Mouse (Mus musculus): ENCODE measurements around the gene Clasp2. TPM values are rescaled to one million over a fixed set of nuclear protein-coding genes. Genes with fewer than 3 reads are reported as not detected.

Gene Clasp2
- total RNA-seq, 2 experiments from 2014 or later = 180 to 184 TPM

DNA sequence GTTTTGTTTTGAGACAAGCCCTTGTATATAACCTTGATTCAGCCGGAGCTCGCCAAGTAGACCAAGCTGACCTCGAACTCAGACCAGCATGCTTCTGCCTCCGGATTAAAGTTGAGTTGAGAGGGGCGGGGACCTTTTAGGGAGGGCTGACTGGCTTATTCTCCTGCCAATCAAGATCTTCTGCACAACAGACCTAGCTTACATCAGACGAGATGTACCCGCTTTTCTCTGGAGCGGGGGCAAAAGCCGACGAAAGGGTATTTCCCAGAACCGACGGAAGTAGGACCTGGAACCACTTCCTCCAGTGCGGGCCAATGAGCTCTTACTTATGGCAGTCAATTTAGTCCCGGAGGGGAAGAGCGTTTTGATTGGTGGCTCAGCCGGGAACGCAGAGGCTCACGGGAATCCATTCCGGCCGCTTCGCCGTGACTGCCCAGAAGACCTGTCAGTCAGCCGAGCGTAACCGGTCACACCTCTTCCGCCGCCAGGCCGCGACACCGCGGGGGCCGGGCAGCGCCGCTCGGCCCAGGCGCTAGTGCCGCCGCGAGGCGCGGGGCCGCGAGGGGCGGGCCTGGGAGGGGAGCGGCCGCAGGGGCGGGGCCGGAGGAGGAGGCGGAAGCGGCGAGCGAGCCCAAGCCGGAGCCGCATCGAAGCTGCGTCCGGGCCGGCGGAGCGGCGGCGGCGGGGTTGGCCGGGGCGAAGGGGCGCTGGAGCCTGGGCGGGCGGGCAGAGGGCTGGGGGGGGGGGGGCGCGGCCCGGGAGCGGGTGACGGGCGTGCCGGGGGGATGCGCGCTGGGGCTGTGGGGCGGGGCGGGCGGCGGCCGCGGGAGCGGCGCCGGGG, 189.5 kb downstream of the Clasp2 start, which contains the start of gene Ubp1:
TSS of gene Ubp1 (plus strand) at position 401 of the 841 bp plus-strand sequence.
- DNase-seq (ENCODE audit: low spot score in 2 of 2) = peak; percentile 97 to 99

DNA sequence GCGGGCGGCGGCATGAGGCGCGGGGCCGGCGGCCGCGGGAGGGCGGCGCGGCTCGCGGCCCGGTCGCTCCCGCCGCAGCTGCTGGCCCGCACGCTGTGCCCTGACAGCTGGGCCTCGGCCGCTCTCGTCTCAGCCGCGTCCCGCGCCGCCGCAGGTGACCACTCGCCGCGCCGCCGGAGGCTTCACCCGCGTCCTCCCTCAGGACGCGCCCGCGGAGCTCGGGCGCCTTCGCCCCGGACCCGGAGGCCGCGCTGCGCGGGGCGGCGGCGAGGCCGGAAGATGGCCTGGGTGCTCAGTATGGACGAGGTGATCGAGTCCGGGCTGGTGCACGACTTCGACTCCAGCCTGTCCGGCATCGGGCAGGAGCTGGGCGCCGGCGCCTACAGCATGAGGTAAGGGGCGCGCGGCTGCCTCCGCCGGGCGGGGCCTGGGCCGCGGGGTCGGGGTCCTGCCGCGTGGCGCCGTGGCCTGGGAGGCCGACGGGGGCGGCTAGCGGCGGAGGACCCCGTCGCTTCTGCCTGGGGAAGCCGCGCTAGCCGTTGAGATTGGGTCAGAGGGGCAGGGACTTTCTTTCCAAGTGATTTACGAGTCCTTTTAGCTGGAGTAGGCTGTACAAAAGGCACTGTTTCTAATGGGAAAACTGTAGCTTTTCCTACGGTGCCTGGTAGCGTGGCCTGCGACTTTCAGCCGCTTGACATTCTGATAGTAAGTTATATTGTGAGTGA, 190.3 kb downstream of the Clasp2 start:
- DNase-seq (ENCODE audit: low spot score in 2 of 2) = no peak

DNA sequence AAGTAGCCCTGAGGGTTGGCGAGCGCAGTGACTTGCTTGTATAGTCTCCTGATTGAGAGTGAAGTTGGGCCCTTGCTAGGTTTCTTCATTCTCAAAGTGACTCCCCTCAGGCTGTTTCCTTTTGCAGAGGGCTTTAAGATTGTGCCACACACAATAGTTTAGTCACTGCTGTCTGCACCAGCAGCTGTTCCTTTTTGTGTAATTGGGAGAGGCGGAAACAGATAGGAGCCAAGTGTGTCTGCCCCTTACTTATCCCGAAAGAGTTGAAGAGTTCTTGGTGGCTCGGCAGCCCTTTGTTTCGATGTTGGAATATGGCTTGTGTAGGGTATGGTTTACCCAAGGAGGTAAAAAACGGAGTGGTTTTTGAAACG, 190.8 kb downstream of the Clasp2 start:
- DNase-seq (ENCODE audit: low spot score in 2 of 2) = no peak

DNA sequence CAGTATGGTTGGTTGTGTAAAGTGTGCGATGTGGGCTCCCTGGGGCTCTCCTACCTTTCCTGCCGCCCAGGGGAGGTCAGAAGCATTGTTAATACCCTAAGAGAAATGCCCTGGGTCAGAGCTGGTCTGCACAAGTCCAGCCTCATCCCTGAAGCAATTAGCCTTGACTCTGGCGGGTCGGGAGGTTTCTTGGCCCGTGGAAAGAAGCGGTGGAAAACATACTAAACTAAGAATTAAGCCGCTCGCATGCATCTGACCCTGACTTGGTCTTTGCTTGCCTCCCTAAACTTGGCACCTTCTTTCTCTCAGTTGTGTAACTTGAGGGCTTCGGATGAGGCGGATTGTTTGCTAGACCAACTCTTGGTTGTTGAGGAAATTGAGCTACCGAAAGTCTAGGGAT, 191.2 kb downstream of the Clasp2 start:
- no peak for DNase-seq (ENCODE audit: low spot score in 2 of 2)

DNA sequence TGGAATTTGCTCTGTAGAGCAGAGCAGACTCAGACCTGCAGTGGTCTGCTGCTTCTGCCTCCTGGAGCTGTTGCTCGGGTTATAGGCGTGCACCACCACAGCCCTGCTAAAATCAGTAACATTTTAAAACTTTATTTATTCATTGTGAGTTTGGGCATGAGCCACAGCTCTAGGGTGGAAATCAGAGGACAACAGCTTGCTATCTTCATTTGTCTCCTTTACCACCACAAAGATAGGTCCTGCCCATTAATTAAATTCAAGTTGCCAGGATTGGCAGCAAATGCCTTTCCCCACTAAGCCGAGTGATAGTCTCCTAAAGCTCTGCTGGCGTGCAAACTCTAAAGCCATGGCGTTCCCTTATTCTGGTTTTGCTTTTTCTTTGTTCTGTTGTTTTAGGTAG, 194.4 kb downstream of the Clasp2 start:
- no peak for DNase-seq (ENCODE audit: low spot score in 2 of 2)

DNA sequence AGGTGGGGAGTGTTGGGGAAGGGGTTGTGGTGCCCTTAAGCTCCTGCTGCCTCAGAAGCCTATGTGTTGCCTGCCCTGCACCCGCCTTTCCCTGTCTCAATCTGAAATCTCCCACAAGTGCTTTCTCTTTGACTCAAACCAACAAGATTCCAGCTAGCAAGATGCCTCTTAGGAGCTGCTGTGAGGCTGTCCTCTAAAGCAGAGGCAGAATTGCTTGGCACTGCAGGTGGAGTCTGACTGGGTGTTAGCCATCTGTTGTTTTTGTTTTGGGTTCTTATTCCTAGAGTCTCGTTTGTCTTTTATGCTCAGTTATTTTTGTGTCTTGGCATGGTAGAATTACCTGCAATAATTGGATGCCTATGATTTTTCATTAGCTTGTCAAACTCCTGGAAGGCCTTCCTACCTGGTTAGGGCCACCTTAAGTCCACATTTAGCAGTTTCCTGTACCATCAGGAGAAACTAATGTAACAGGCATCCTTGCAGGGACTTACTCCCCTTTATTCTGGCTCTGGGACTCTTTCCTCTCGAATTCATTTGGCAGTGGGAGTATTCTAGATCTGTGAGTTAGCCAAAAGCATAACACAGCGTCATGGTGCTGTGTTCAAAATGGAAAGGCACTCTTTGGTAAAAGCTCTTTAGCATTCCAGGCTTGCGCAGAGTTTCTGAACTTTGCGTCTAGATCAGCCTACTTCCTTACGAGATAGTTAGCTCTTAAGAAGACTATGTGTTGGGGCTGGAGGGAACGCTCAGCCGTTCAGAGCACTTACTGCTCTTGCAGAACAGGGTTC, 198.0 kb downstream of the Clasp2 start:
- DNase-seq (ENCODE audit: low spot score in 2 of 2) = peak in 1 of 2 experiments; percentile 48

DNA sequence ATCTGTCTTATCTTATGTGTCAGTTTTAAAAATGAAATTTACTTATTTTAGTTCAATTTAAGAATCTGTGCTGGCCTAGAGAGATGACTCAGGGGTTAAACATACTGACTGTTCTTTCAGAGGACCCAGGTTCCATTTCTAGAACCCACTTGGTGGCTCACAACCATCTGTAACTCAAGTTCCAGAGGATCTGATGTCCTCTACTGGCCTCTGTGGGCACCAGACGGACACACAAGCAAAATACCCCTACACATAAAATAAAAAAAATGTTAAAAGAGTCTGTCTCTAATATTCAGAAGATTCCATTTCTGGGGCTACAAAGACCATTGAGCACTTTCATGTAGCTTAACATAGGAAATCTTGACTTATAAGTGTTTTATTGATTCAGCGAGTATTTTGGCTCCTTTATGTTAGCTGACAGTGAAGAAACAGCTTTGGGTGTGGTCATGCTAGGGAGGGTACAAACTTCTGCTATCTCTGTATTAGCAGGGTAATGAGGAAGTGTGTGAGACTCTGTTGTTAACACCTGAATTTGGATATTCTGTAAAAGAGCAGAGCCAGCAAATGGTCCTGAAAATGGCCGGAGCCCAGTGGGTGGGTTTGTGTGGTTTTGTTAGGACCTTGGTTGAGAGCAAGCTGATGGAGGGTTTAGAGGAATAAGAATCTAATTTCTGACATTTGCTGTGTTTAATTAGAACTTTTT, 200.0 kb downstream of the Clasp2 start:
- no peak for DNase-seq (ENCODE audit: low spot score in 2 of 2)

DNA sequence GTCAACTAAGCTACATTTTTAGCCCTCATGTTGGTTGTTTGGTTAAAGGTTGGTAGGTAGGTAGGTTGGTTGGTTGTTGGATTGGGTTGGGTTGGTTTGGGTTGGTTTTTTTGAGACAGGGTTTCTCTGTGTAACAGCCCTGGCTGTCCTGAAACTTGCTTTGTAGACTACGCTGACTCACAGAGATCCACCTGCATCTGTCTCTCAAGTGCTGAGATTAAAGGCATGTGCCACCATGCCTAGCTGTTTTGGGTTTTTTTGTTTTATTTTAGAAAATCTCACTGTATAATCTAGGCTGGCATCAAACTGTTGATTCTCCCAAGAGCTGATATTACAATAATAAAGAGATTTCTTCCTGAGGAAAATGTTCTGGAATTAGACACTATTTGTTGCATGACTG, 202.1 kb downstream of the Clasp2 start:
- no peak for DNase-seq (ENCODE audit: low spot score in 2 of 2)

DNA sequence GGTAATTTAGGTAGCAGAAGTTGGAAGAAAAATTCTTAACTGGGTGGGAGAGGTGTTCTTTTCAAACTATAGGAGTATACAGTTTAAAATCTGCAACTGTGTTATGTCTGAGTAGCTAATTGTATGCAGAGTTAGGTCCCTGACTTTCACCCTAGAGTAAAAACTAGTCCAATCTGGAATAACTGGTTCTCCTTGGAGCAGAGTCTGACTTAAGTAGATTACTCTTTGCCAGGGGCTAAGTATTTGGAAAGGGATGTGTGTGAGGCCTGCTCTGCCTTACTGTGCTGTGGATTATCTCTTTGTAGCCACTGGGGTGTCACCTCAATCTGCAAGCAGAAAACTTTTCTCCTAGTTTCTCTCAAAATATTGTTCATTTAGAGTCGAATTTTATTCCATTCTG, 205.9 kb downstream of the Clasp2 start:
- no peak for DNase-seq (ENCODE audit: low spot score in 2 of 2)

DNA sequence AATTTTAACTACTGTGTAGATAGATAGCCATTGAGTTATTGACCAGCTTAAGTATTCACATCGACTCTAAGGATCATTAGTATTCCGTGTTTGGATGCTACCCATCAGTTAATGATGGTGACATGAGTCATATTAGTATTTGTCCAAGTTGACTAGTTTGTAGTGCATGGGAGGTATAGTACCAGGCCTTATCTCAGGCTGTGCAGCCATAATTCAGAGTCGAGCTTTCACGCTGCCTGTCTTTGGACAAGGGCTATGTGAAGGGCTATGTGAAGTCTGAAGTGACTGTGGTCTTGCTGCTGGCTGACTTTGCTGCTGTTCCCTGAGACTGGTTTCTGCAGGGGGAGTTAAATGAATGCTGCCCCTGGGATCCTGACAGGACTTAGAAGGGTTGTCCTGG, 216.5 kb downstream of the Clasp2 start:
- no peak for DNase-seq (ENCODE audit: low spot score in 2 of 2)

DNA sequence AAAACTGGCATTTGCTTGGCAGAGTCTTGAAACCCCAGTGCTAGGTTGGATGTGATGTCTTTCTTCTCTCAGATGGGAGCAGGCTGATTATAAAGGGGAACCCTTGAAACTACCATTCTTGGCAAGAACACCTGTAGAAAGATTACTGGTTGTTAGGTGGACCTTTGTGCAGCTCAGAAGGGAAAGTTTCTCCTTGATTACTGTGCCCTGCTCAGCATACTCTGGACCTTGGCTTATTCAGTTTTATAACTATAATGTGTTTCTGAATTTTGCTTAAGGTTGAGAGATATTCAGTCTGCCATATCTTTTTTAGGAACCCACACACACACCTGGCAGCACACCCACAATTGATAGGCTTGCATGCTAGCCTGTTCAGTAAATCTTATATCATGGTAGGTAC, 222.4 kb downstream of the Clasp2 start:
- DNase-seq (ENCODE audit: low spot score in 2 of 2) = no peak

DNA sequence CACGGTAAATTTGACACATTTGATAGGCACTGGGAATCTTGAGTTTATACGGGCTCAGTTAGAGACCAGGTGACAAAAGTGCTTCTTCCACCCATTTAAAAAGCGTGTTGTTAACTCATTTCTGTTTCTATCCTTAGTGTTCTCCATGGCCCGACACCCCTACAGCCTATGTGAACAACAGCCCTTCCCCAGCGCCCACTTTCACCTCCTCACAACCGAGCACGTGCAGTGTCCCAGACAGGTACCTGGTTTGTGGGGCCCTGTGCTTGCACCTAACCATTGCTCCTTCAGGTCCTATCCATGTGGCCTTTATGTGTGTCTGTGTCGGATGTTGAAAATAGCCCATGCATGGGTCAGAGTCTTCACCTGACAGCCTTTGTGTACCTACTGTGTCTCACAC, 223.1 kb downstream of the Clasp2 start:
- DNase-seq (ENCODE audit: low spot score in 2 of 2) = no peak

DNA sequence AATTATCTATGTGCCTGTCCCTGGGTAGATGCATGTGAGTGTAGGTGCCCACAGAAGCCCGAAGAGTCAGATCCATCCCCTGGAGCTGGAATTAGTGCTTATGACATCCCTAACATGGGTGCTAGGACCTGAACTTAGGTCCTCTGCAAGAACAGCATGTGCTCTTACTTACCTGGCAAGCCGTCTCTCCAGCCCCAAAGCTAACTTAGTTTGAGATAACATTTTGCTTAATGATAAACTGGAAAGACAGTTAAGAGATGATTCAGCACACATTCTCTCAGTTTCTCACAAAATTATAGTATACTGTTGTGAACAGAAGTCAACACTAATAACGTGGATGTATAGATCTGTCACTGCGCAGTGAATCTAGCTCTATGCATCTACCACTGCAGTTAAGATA, 225.6 kb downstream of the Clasp2 start:
- no peak for DNase-seq (ENCODE audit: low spot score in 2 of 2)

DNA sequence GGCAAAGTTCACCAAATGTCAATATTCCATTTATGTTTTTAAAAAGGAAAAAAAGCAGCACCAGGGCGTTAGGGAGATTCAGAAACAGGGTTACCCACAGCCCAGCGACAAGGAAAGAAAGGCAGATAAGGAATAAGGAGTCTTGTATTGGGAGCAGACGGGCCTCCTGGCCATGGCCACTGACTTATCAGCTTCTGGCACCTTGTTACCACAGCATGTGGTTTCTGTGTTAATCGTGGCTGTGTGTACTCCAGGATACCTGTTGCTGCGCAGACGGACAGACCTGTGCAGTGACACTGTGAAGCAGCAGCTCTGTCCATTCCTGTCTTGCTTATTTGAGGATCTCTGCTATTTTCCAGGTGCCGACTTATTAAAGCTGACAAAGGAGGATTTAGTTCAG, 227.7 kb downstream of the Clasp2 start:
- DNase-seq (ENCODE audit: low spot score in 2 of 2) = no peak

Other genes starting within 250 kb of the Clasp2 start
- 10 to 100 TPM; 56.7 to 61.8 TPM for gene Pdcd6ip, start 33.2 kb upstream of the Clasp2 start, total RNA-seq (2021)
- 10 to 100 TPM; 69.6 to 71.2 TPM for gene Ubp1, start 189.5 kb downstream of the Clasp2 start, total RNA-seq (2021)